Mouse (Mus musculus): ENCODE data around the gene Mtmr14.
A peak's percentile ranks its signal among the peaks of the same experiment; 100 is the strongest.

The Mtmr14 gene

DNA sequence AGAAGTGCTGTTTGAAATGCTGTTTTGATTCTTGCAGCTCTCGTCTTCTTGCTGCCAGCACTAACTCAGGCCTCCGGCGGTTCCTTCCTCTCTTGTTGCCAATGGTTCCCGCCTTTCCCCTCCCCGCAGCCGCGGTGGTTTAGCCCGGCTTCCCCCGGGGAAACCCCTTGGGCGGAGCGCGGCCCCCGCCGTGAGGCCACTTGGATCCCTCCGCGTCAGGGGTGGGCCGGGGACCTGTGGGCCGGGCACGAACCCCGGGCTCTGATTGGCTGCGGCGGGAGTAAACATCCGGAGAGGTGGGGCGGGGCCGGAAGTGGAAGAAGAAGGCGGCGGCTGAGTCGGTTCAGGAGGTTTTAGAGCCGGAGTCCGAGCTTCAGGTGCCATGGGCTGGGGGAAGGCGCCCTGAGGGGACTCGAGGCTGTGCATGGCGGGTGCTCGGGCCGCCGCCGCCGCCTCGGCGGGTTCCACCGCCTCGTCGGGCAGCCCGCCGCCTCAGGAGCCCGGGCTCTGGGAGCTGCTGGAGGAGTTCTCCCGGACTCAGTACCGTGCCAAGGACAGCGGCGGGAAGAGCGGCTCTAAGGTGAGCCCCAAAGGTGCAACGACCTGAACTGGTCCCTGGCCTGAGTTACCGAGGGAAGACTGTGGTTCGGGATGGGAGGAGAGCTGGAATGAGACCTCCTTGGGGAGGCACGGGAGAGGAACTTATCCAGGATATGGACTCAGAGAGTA, at the start of gene Mtmr14:
Gene Mtmr14, plus strand, starts transcription at position 302 of the 729 bp plus-strand sequence.
- peak; percentile 99 for DNase-seq (ENCODE audit: low read depth, low spot score)

DNA sequence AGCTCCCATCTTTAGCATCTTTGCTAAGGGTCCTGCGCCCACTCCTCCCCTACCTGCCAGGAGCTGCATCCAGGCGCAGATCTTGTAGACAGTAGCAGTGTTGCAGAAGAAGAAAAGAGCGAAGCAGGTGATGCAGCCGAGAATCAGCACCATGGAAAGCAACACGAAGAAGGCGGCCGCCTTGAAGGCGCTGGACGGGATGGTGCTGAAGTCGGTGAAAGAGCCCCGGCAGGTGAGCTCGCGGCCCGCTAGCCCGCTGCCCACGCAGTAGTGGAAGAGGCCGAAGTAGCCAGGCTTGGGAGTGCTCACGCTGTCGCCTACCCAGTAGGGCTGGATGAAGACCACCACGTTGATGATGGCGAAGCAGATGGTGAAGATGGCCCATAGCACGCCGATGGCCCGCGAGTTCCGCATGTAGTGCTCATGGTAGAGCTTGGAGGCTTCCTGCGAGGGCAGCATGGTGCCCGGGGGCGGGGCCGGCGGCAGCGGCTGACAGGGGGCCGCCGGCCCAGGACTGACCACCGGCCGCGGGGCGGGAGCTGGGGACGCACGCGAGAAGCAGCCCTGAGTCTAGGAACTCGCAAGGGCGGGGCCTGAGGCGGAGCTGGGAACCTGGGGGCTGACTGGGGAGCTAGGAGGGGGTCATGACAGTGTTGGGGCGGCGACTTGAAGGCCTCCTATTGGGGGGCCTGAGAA, 43.7 kb upstream of the Mtmr14 start:
- DNase-seq (ENCODE audit: low read depth, low spot score), result peak; percentile 53

DNA sequence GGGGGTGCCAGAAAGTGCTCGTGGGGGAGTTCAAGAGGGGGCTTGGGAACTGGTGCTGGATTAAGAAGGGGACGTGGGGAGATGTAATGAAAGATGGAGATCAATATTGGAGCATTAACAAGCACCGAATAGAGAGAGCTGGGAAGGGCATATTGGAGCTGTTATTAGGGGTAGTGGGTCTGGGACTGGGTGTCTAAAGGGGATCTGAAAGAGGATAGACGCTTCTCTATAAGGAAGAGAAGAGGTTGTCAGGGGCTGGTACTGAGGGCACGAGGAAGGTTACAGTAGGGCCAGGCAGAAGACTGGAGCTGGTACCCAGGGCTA, 43.2 kb upstream of the Mtmr14 start:
- DNase-seq (ENCODE audit: low read depth, low spot score), result no peak

DNA sequence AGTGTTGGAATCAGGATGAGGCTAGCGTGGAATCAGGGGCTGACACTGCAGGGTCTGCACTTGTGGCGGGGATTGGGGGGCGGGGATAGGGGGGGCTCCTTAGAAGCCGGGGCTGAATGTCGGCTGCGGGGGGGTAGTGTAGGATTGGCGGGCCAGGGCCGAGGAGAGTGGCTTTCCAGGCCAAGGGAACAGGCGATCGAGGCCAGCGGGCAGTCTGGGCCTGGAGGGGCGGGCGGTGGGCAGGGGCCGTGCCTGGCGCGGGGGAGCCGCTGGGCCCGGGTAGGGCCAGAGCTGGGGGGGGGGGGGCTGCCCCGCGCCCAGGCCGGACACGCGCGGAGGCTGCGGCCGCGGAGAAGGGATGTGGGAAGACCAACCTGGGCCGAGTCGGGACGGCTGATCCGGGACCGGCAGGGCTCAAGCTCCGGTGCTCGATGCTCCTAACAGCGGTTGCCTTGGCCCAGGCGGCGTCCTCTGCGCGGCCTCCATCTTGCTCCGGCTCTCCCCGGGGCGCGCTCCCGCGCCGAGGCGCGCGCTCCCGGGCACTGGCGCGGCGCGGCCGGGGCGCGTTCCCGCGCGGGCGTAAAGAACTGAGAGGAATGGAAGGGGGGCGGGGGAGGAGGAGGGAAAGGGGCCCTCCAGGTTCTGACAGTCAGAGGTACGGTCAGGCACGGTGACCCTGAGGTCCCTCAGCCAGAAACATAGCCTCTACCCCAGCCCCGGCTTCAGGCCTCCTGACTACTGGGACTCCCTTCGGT, 42.6 kb upstream of the Mtmr14 start, which contains the start of gene Lhfpl4:
Gene Lhfpl4, minus strand, starts transcription at position 544 of the 755 bp plus-strand sequence.
- DNase-seq (ENCODE audit: low read depth, low spot score), result no peak

DNA sequence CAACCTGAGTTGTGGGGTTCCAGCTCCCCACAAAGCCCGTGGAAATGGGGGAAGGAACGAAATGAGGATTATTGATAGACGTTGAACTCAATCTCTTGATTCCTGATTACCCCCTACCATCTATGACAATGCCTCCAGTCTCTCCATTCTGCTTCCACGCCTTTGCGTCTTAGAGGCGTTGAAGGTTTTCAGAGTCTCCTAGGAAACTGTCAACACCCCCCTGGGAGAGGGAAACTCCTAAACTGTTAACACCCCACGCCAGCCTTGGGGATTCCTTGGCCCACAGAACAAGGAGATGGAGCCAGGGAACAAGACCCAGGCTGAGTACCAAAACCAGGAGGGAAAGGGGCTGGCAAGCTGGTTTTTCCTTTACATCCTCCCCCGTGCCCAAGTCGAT, 42.0 kb upstream of the Mtmr14 start:
- DNase-seq (ENCODE audit: low read depth, low spot score), result no peak

DNA sequence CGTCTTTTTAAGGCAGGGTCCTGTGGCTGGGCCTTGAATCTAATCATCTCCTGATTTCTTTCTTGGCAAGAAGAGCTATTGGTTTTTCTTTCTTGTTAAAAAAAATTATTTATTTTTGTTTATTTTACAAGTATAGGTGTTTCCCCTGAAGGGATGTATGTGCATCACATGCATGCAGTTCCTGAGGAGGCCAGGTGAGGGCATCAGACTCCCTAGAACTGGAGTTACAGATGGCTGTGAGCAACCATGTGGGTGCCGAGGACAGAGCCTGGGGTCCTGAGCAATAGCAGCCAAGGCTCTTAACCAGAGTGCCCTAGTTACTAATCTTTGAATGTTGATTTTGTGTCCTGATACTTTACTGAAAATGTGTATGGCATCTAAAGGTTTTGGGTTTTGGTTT, 21.4 kb upstream of the Mtmr14 start:
- DNase-seq (ENCODE audit: low read depth, low spot score), result no peak

DNA sequence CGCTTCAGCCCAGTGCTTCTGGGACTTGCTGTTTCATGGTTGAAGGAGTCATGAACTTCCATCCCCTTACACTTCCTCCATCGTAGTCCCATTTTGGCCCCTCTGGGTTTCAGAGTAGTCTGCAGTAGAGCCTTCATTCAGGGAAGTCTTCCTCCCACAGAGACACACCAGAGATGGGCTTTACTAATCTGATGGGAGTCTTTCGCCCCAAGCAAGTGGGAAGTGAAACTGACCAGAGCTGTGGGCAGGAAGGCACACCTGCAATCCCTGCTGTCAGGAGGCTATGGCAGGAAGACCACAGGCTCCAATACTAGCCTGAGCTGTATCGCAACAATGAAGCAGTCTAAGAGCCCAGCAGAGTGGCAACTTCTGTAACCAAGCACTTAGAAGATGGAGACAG, 11.8 kb upstream of the Mtmr14 start:
- no peak for DNase-seq (ENCODE audit: low read depth, low spot score)

DNA sequence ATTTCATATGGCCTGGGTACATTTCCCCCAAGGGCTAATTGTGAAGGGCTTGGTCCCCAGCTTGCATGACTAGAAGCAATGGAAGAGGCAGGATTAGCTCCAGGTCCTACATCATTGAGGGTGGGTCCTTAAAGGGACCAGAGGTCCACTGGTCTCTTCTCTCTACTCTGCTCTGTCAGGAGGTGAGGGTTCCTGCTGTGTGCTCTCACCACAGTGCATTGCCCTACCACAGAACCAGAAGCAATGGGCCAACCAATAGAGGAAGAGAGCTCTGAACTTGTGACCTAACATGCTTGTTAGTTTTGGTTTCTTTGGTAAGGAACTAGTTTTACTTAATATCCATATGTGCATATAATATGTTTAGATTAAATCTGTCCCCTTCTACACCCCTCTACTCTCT, 10.9 kb upstream of the Mtmr14 start:
- DNase-seq (ENCODE audit: low read depth, low spot score), result no peak

DNA sequence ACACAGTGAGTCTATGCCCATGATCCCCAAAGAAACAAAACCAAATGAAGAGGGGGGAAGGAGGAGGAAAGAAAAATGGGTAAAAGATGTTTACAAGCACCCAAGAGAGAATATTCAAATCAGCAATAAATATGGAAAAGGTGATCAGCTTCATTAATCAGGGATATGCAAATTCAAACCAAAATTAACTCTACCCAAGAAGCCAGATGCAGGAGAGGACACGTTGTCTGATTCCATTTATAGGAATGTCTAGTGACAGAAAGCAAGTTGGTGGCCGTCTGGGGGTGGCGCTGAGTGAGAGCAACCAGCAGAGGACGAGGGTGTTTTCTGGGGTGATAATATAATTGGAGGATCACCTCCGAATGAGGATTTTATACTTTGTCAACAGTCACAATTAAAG, 2.5 kb upstream of the Mtmr14 start:
- DNase-seq (ENCODE audit: low read depth, low spot score), result no peak

DNA sequence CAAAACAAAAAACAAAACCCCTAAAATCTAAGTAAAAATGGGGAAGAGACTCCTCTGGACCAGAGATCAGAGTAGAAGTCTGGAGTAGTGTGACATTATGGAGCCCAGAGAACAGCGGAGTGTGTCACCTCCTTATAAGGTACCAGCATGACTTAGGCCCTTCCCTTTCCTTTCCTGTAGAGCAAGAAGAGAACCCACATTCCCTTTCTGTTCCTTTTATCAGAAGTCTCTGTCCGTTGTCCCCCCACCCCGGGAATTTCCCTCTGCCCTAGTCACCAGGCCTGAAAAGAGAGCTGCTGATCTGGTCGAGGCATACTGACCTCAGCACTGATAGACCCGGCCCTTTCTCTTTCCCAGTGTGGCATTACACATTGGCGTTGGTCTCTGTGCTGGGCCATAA, 799 bp downstream of the Mtmr14 start:
- no peak for DNase-seq (ENCODE audit: low read depth, low spot score)

DNA sequence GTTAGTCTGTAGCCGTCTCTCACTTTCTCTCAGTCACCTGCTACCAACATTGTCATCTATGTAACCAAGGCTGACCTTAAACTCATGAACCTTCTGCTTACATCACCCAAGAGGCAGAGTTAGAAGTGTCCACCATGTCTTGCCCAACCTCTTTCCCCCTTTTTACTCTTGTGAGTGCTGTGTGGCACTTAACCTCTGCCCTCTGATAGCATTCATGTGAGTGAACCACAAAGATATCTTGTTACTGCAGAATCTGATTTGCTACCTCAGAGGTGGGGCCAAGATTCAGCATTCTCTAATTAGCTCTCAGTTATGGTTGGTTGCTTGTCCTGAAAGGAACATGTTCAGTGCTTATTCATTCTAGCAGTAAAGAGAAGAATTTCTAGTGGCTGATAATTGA, 5.1 kb downstream of the Mtmr14 start:
- DNase-seq (ENCODE audit: low read depth, low spot score), result no peak

DNA sequence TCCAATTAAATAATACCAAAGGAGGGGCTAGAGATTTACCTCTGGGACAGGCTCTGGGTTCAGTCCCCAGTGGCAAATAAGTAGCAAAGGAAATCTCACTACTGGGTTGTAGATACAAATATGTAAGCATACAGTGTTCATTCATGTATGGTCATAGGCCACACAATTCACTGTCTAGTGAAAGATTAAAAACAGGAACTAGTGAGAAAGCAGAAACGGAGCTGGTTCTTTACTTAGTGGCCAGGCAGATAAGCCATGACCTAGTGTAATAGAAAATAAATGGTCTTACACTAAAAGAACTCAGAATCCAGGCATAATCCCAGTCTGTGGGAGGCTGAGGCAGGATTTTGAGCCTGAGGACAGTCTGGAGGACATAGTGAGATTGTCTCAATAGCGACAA, 7.9 kb downstream of the Mtmr14 start:
- no peak for DNase-seq (ENCODE audit: low read depth, low spot score)

DNA sequence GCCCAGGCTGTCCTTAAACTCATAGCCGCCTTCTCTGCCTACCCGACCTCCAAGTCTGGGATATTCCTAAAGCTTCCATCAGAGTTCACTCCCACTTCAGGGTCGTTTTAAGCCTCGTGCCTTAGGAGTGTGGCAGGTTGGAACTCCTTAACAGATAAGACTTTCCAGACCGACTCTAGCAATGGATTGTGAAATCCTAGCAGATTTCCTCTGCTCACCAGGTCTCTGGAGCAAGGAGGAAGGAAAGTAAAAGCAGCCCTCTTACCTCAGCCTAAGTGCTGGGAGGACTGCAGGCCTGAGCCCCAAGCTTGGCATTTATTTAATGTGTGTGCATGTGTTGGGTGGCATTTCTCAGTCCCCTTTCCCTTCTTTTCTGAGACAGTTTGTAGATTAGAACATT, 13.1 kb downstream of the Mtmr14 start:
- DNase-seq (ENCODE audit: low read depth, low spot score), result no peak

DNA sequence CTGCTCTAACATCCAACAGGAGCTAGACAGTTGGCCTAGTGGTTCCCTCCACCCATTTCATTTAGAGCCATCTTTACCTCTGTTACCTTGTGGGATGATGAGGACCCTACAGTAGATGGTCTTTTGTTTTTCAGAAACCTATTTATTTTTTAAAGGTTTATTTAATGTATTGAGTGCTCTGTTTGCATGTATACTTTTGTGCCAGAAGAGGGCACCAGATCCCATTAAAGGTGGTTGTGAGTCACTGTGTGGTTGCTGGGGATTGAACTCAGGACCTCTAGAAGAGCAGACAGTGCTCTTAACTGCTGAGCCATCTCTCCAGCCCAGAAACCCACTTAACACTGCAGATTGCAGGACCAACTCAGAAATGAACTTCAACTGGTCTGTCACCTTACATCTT, 14.3 kb downstream of the Mtmr14 start:
- DNase-seq (ENCODE audit: low read depth, low spot score), result peak; percentile 11

DNA sequence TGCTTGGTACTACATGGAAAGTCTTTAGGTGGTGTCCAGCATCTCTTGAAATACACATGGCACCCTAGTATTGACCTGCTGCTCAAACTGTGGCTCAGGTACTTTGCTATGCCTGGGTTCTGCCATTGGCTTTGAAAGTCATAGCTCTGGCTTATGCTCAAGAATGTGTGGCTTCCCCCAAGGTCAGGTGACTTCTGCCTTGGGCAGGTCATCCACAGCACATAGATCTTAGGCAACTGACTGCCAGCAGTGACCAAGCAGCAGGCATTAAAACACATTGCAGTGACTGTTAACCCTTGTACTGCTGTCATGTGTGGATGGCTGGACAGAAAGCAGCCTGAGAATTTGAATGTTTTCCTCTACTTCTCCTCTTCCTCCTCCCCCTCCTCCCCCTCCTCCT, 17.3 kb downstream of the Mtmr14 start:
- no peak for DNase-seq (ENCODE audit: low read depth, low spot score)

DNA sequence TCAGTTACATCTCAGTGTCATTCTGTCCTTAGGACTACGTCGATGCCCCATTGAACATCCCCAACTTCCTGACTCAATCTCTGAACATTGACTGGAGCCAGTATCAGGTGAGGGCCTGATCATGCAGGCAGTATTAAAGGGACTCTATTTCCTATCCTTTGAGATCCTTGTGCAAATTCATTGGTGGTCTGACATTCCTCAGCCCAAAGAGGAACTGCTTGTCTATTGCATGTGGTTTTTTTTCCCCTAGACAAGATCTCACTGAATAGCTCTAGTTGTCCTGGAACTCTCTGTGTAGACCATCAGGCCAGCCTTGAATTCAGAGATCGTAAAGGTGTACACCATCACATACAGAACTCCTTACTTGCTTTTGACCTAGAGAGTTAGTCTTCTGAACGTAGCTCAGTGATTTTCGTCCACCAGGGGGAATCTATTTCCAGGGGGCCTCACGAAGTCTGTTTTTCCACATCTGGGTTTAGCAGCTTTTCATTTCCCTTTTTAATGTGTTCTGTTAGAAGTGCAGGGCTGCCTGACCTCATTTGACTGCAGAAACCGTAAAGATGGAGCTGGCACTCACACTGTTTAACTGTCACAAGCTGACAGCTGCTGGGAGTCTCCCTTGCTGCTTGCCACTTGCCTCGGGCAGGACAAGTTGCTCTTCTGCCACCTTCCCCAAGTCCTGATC, 23.7 kb downstream of the Mtmr14 start:
- no peak for DNase-seq (ENCODE audit: low read depth, low spot score)

DNA sequence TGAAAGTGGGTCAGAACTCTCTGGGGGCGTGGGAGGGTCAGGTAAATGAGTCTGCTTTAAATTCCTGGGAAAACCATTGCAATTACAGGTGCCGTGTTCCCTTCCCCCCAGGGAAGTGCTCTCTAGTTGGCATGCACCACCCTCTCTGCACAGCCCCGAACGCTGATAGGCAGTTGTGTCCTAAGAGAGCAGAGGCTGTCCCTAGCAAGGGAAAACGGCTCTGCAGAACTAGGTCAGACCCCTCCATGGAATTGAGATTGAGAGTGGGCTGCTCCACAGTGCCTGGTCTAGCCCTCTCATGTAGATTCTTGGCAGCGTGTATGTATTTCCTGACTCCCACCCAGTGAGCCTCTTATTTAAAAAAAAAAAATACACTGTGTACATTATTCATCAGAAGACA, 25.9 kb downstream of the Mtmr14 start:
- no peak for DNase-seq (ENCODE audit: low read depth, low spot score)

DNA sequence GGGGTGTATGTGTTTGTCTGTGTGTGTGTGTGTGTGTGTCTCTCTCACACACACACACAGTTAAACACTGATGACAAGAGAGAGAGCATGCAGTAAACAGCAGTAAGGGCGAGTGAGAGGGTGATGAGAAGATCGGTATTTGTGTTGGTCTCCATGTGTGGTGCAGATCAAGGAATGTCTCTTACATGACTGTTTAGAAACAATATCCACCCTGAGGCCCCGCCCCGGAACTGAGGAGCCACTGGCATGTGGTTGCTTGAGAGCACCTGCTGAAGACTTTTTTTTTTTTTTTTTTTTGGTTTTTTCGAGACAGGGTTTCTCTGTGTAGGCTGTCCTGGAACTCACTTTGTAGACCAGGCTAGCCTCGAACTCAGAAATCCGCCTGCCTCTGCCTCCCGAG, 26.8 kb downstream of the Mtmr14 start:
- DNase-seq (ENCODE audit: low read depth, low spot score), result no peak

DNA sequence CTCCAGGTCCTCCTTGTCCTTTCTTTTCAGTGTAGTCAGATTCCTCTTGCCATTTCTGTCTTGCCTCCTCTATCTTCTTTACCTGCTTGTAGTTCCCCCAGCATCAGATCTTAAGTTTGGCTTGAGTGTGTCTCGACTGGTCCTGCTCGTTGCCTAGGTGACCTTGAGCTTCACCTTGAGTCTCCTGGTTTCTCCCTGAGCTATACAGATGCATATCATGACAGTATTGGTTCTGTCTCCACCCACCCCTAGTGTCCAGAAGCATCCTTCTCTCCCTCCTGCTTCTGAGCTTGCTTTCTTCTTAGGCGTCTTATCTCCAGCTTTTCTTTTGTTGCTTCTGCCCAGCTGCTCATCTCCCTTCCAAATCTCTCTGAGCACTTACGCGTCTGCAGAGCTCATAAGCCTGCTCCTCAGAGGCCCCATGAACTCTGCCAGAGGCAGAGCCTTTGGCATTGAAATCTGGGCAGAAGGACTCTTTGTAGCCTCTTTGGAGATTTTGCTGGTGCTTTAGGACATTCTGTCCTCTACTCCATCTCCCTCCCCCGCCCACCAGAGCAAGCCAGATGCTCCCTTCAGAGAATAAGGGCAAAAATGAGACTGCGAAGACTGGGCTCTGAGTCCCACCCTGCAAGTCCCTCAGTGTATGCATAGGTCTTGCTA, 29.5 kb downstream of the Mtmr14 start:
- no peak for DNase-seq (ENCODE audit: low read depth, low spot score)

DNA sequence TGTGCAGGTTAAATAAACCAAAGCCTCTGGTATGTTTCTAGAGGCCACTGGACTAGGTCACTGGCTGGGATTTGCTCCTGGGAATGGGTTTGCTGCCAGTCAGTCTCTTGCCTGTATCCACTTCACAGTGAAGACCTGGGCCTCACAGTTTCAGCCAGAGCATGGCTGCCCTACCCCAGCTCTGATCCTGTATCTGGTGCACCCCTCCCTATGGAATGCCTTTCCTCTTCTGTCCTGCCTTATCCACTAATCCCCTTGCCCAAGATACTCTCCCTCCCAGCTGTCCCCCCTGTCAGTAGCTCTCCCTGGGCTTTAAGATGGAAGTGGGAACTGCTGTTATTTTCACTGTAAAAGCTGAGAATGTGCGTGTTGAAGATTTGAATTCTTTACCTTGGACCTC, 30.3 kb downstream of the Mtmr14 start:
- no peak for DNase-seq (ENCODE audit: low read depth, low spot score)

DNA sequence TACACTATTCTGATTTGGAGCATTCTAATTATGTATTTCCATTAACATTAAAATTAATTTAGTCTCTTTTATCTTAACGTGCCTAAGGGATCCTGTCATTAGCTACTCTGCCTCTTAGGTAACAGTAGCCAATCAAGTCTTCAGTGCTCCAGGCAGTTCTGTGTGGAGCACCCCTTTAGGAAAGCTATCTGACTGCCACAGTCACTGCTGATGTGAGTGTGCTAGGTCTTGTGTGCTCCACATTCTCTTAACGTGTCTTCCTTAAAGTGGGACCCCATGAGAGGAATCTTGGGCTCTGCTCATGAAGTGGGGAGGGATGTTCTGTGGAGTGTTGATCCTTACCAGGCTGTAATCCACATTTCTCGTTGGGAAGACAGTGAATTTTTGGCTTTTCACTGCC, 34.7 kb downstream of the Mtmr14 start:
- no peak for DNase-seq (ENCODE audit: low read depth, low spot score)

DNA sequence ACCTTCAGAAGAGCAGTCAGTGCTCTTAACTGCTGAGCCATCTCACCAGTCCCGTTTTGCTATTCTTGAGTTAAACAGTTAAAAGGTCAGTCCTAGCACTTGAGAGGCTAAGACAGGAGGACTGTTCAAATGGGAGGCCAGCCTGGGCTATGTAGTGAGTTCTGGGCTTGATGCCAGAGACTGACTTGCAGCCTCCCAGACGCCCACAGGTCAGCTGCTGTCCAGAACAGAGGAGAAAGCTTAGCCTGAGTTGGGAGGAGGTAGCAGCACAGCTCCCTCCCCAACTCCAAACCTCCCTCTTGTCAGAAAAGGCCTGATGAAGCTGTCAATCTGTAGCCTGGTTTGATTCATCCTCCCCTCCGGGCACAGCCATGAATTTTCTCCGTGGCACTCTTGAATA, 39.2 kb downstream of the Mtmr14 start:
- DNase-seq (ENCODE audit: low read depth, low spot score), result no peak

All from WW6 (cell line).